In genomic region chr17:79614691-79615588, GRCm38 (mm10) we compare ENCODE assay signal across 7 mouse cellular contexts. TPM values are rescaled to one million over a fixed set of nuclear protein-coding genes. Genes with fewer than 3 reads are reported as not detected.
DNase-seq lines count a peak whose midpoint lies in the region; ATAC-seq and TF ChIP-seq lines count a peak whose summit lies in the region.

No protein-coding gene starts in this region.

- DNase-seq in adrenal gland, postnatal 4 days (ENCODE audit: low spot score in 2 of 2), result peak; percentile 59 to 73
- peak; percentile 52 for DNase-seq in heart, adult 8-10 months (ENCODE audit: low spot score)
- DNase-seq in kidney, adult 9 months, result peak; percentile 69
- peak; percentile 46 for DNase-seq in limb, embryonic 14.5 days (ENCODE audit: low spot score)
- DNase-seq in spleen, adult 2 months (ENCODE audit: low read depth in 1 of 2, low spot score in 2 of 2), result peak; percentile 21 to 57

- peak; percentile 51; the same call in 1 of the 2 replicates for TF ChIP-seq POLR2A in limb, embryonic 14.5 days (IDR thresholded peaks at IDR 0.05; ENCODE audit: borderline replicate concordance, extremely low read depth, insufficient read depth, insufficient read length)
- no peak; the same call in 1 of the 2 replicates for TF ChIP-seq POLR2A in spleen, adult 2 months (IDR thresholded peaks at IDR 0.05; ENCODE audit: low read depth, low read length)

- peak; percentile 85 for ATAC-seq in embryonic facial prominence, embryonic 13.5 days (ENCODE audit: insufficient number of reproducible peaks, insufficient read depth, low FRiP score, low TSS enrichment, low read depth)
- peak; percentile 88 for ATAC-seq in limb, embryonic 14.5 days (ENCODE audit: low FRiP score, low read depth)
- peak; percentile 97 for ATAC-seq in midbrain, embryonic 16.5 days

- H3K4me1 ChIP-seq in embryonic facial prominence, embryonic 13.5 days, result no peaks in the 10 kb centered on the region
- H3K4me1 ChIP-seq in limb, embryonic 14.5 days (ENCODE audit: control insufficient read depth, insufficient read depth, low read length), result 0 out of 2 replicates have a peak, but pooled peaks cover 3% of the 10 kb centered on the region
- H3K4me1 ChIP-seq in midbrain, embryonic 16.5 days (ENCODE audit: control insufficient read depth, insufficient read depth, low read length), result peaks cover 5% of the 10 kb centered on the region; the same call in 1 of the 2 replicates
- peaks cover 6% of the 10 kb centered on the region for H3K4me1 ChIP-seq in spleen, adult 2 months (ENCODE audit: control insufficient read depth, insufficient read depth, insufficient read length)

- H3K9me3 ChIP-seq in embryonic facial prominence, embryonic 13.5 days, result no peaks in the 10 kb centered on the region
- no peaks in the 10 kb centered on the region for H3K9me3 ChIP-seq in limb, embryonic 14.5 days (ENCODE audit: control insufficient read depth, low read length)
- H3K9me3 ChIP-seq in midbrain, embryonic 16.5 days (replicated peaks; ENCODE audit: control insufficient read depth, low read length, poor library complexity, severe bottlenecking), result no peaks in the 10 kb centered on the region

- peak overlapping the region; percentile 89 for H3K9ac ChIP-seq in embryonic facial prominence, embryonic 13.5 days
- H3K9ac ChIP-seq in limb, embryonic 14.5 days (ENCODE audit: low read depth, low read length, severe bottlenecking), result peak overlapping the region; percentile 91
- H3K9ac ChIP-seq in midbrain, embryonic 16.5 days (ENCODE audit: low read depth, low read length), result peak overlapping the region; percentile 95

- no peaks in the 10 kb centered on the region for H3K27me3 ChIP-seq in embryonic facial prominence, embryonic 13.5 days
- no peaks in the 10 kb centered on the region for H3K27me3 ChIP-seq in limb, embryonic 14.5 days (ENCODE audit: control insufficient read depth, insufficient read depth, low read length)
- no peaks in the 10 kb centered on the region for H3K27me3 ChIP-seq in midbrain, embryonic 16.5 days (ENCODE audit: control insufficient read depth, insufficient read depth, low read depth, low read length)
- H3K27me3 ChIP-seq in spleen, adult 2 months (ENCODE audit: control insufficient read depth, insufficient read depth, low read length), result no peaks in the 10 kb centered on the region

- peak overlapping the region; percentile 89 for H3K27ac ChIP-seq in embryonic facial prominence, embryonic 13.5 days
- peak overlapping the region; percentile 88 for H3K27ac ChIP-seq in limb, embryonic 14.5 days (replicated peaks; ENCODE audit: low read depth, low read length)
- peak overlapping the region; percentile 90 for H3K27ac ChIP-seq in midbrain, embryonic 16.5 days (ENCODE audit: low read length)
- H3K27ac ChIP-seq in spleen, adult 2 months (ENCODE audit: insufficient read depth, low read length), result peak overlapping the region; percentile 73

- 2% methylated on average over 52 of the region's 57 CpGs for WGBS in embryonic facial prominence, embryonic 13.5 days
- 3% methylated on average over 29 of the region's 57 CpGs for WGBS in limb, embryonic 14.5 days
- WGBS in midbrain, embryonic 16.5 days, result 3% methylated on average over 51 of the region's 57 CpGs
- 2% methylated on average over 57 of the region's 57 CpGs for WGBS in spleen, adult 2 months

- no peaks in the 10 kb centered on the region for H3K36me3 ChIP-seq in embryonic facial prominence, embryonic 13.5 days
- H3K36me3 ChIP-seq in limb, embryonic 14.5 days (ENCODE audit: control insufficient read depth, insufficient read depth, low read length), result no peaks in the 10 kb centered on the region
- no peaks in the 10 kb centered on the region for H3K36me3 ChIP-seq in midbrain, embryonic 16.5 days (ENCODE audit: control insufficient read depth, insufficient read depth, low read length)
- H3K36me3 ChIP-seq in spleen, adult 2 months (ENCODE audit: control insufficient read depth, insufficient read depth, low read length), result no peaks in the 10 kb centered on the region

- TF ChIP-seq CTCF in spleen, adult 2 months (IDR thresholded peaks at IDR 0.05; ENCODE audit: extremely low read depth, insufficient read depth, insufficient read length, insufficient replicate concordance), result no peak

- peak overlapping the region; percentile 80 for H3K4me2 ChIP-seq in embryonic facial prominence, embryonic 13.5 days
- peak overlapping the region; percentile 86 for H3K4me2 ChIP-seq in limb, embryonic 14.5 days (replicated peaks; ENCODE audit: low read depth, low read length, severe bottlenecking)
- peak overlapping the region; percentile 87 for H3K4me2 ChIP-seq in midbrain, embryonic 16.5 days (ENCODE audit: low read length)

- peak overlapping the region; percentile 77 for H3K4me3 ChIP-seq in embryonic facial prominence, embryonic 13.5 days
- peak overlapping the region; percentile 75 for H3K4me3 ChIP-seq in limb, embryonic 14.5 days (replicated peaks; ENCODE audit: low read length)
- H3K4me3 ChIP-seq in midbrain, embryonic 16.5 days (ENCODE audit: low read depth, low read length), result peak overlapping the region; percentile 87
- H3K4me3 ChIP-seq in spleen, adult 2 months (ENCODE audit: extremely low read depth, insufficient read depth, insufficient read length), result peak overlapping the region; percentile 95

RNA-seq across cellular contexts. Expression of gene Rmdn2, which starts 3.3 kb away (rescaled TPM):
- total RNA-seq in adrenal gland, postnatal 4 days (2021), result 100 to 1,000 TPM; 276 to 287 TPM
- polyA plus RNA-seq in embryonic facial prominence, embryonic 13.5 days (2015; fragmentation: Nextera tagmentation; extraction: Ambion mirVana), result 9.8 and 10.6 TPM in 2 replicates
- 10 to 100 TPM in 3 of 4 experiments, 1 to 10 TPM in 1; 9.6 to 15.5 (median 14.7) TPM for total RNA-seq in heart, adult 8-10 months (2022)
- 4.9 and 7.6 TPM in 2 replicates for polyA plus RNA-seq in limb, embryonic 14.5 days (2012; rRNA removed)
- polyA plus RNA-seq in limb, embryonic 14.5 days (2014; fragmentation: Nextera tagmentation; extraction: Ambion mirVana), result 10.7 and 11.9 TPM in 2 replicates
- polyA plus RNA-seq in midbrain, embryonic 16.5 days (2015; fragmentation: Nextera tagmentation; extraction: Ambion mirVana), result 6.7 and 7.9 TPM in 2 replicates
- polyA plus RNA-seq in spleen, adult 2 months (2012; rRNA removed), result 0.39 and 0.49 TPM in 2 replicates

Comparison
In these comparisons a context has a peak if more than half of its experiments do, and no peak if none do; other contexts are left out.
1. Peak in every context shown above with its lines: DNase-seq, ATAC-seq, H3K4me3 ChIP-seq and H3K27ac ChIP-seq.